Mouse (Mus musculus): ENCODE measurements around the gene Psmb8. TPM values are rescaled to one million over a fixed set of nuclear protein-coding genes. Genes with fewer than 3 reads are reported as not detected.

The Psmb8 gene
- polyA plus RNA-seq, 1 experiment from 2014 or later, result 3.3 TPM

- peak overlapping the region; percentile 44; the same call in 1 of the 2 replicates for H3K9ac ChIP-seq
- no peaks in the 10 kb centered on the region for H3K9me3 ChIP-seq
- H3K4me1 ChIP-seq (replicated peaks), result peaks cover 19% of the 10 kb centered on the region
- H3K27me3 ChIP-seq, result peaks cover 62% of the 10 kb centered on the region
- peak overlapping the region; percentile 47 for H3K4me3 ChIP-seq
- ATAC-seq (ENCODE audit: low FRiP score, low read depth), result 0 out of 2 replicates have a peak, but pooled peaks have one; percentile 17
- H3K4me2 ChIP-seq, result peak overlapping the region; percentile 91
- no peak overlapping the region for H3K27ac ChIP-seq (replicated peaks)
- WGBS, result 3% methylated on average over 32 of the region's 32 CpGs
- no peaks in the 10 kb centered on the region for H3K36me3 ChIP-seq
Observed at GRCm38 (mm10) chr17:34197904-34198520, 491 bp downstream of the Psmb8 start.

- H3K9ac ChIP-seq, result no peak overlapping the region
- H3K4me1 ChIP-seq (replicated peaks), result peaks cover 19% of the 10 kb centered on the region
- 13% methylated on average over 11 of the region's 11 CpGs for WGBS
- H3K4me2 ChIP-seq, result peak overlapping the region; percentile 91
- no peaks in the 10 kb centered on the region for H3K9me3 ChIP-seq
- H3K4me3 ChIP-seq, result peak overlapping the region; percentile 47
- no peak for ATAC-seq (ENCODE audit: low FRiP score, low read depth)
- H3K27ac ChIP-seq (replicated peaks), result no peak overlapping the region
- H3K36me3 ChIP-seq, result no peaks in the 10 kb centered on the region
- H3K27me3 ChIP-seq, result peaks cover 62% of the 10 kb centered on the region
Observed at GRCm38 (mm10) chr17:34198521-34198912, 996 bp downstream of the Psmb8 start.

DNA sequence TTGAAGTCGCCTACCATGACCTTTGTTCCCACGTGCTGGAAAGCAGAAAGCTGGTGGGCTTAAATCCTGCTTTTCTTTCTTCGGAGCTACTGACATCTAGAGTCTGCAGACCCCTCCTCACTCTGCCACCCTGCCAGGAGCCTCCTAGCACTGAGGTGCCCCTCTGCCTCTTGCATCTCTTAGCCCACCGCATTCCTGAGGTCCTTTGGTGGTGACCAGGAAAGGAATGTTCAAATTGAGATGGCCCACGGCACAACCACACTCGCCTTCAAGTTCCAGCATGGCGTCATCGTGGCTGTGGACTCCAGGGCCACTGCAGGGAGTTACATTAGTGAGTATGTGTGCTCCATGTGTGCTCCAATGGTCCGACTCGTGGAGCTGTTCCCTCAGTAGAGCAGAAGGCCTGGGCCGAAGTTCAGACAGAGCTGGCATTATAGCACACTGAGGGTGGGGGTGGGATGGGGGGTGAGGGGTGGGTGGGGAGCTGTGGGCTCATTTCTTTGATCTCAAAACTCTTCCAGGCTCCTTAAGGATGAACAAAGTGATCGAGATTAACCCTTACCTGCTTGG is 1.6 kb downstream of the Psmb8 start:
- peaks cover 63% of the 10 kb centered on the region for H3K27me3 ChIP-seq

GRCm38 (mm10) chr17:34200047-34200446 is 2.5 kb downstream of the Psmb8 start:
- 90% methylated on average over 10 of the region's 10 CpGs for WGBS
- H3K36me3 ChIP-seq, result no peaks in the 10 kb centered on the region
- no peak overlapping the region for H3K4me3 ChIP-seq
- H3K4me2 ChIP-seq, result no peak overlapping the region
- no peak overlapping the region for H3K27ac ChIP-seq (replicated peaks)
- no peak overlapping the region for H3K9ac ChIP-seq
- ATAC-seq (ENCODE audit: low FRiP score, low read depth), result no peak
- H3K9me3 ChIP-seq, result no peaks in the 10 kb centered on the region
- H3K27me3 ChIP-seq, result peaks cover 62% of the 10 kb centered on the region
- H3K4me1 ChIP-seq (replicated peaks), result peaks cover 31% of the 10 kb centered on the region

More for the DNA sequence above, 1.6 kb downstream of the Psmb8 start:
- no peaks in the 10 kb centered on the region for H3K9me3 ChIP-seq
- no peak overlapping the region for H3K9ac ChIP-seq
- no peak overlapping the region for H3K4me2 ChIP-seq
- 68% methylated on average over 12 of the region's 12 CpGs for WGBS
- no peak overlapping the region for H3K4me3 ChIP-seq
- H3K4me1 ChIP-seq (replicated peaks), result peaks cover 24% of the 10 kb centered on the region
- no peaks in the 10 kb centered on the region for H3K36me3 ChIP-seq
- no peak overlapping the region for H3K27ac ChIP-seq (replicated peaks)
- ATAC-seq (ENCODE audit: low FRiP score, low read depth), result no peak

GRCm38 (mm10) chr17:34200772-34201505 is 3.4 kb downstream of the Psmb8 start:
- Histone ChIP-seq H3K9ac (no peak overlapping the region), H3K27ac (replicated peaks) (no peak overlapping the region), H3K4me1 (replicated peaks) (peaks cover 33% of the 10 kb centered on the region), H3K4me3 (no peak overlapping the region), H3K9me3 (no peaks in the 10 kb centered on the region), H3K4me2 (no peak overlapping the region), H3K36me3 (no peaks in the 10 kb centered on the region), H3K27me3 (peaks cover 62% of the 10 kb centered on the region)
- 89% methylated on average over 16 of the region's 16 CpGs for WGBS
- no peak for ATAC-seq (ENCODE audit: low FRiP score, low read depth)

DNA sequence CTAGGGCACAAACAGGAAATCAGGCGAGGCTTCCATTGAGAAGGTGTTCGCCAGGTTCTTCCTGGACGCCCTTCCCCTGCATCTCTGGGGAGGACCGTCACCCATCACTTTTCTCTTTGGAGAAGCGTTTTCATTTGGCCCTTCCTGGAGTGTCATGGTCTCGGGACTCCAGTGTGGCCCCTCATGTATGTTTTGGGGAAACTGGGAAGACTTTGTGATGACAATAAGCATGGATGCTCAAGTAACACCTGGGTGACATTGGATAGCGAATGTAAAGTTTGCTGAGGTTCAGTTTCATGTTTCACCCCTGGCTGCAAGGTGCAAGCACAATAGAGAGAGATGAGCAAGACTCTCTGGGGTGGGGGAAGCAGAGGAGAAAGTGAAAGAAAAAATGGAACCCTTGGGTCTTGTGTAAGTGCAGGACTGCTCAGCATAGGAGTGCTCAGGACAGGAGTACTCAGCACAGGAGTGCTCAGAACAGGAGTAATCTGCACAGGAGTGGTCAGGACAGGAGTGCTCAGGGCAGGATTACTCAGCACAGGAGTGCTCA is 4.1 kb downstream of the Psmb8 start:
- 72% methylated on average over 7 of the region's 7 CpGs for WGBS
- Histone ChIP-seq H3K9ac (no peak overlapping the region), H3K36me3 (no peaks in the 10 kb centered on the region), H3K9me3 (no peaks in the 10 kb centered on the region), H3K4me3 (no peak overlapping the region), H3K4me2 (no peak overlapping the region), H3K27ac (replicated peaks) (no peak overlapping the region), H3K4me1 (replicated peaks) (peaks cover 32% of the 10 kb centered on the region), H3K27me3 (peaks cover 61% of the 10 kb centered on the region)
- no peak for ATAC-seq (ENCODE audit: low FRiP score, low read depth)

DNA sequence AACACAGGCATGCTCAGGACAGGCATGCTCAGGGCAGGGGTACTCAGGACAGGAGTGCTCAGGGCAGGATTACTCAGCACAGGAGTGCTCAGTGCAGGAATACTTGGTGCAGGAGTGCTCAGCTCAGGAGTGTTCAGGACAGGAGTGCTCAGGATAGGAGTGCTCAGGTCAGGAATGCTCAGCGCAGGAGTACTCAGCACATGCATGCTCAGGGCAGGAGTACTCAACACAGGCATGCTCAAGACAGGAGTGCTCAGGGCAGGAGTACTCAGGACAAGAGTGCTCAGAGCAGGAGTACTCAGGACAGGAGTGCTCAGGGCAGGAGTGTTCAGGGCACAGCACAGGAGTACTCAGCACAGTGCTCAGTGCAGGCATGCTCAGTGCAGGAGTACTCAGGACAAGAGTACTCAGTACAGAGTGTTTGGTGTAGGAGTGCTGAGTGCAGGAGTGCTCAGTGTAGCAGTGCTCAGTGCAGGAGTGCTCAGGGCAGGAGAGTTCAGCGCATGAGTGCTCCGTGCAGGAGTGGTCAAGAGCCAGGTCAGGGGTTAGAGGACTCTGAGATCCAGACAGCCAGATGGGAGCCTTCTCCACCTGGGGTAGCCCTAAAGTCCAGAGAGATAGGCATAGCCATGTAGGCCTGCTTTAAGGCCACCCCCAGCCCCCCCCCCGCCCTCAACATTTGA is 5.4 kb downstream of the Psmb8 start:
- Histone ChIP-seq H3K4me2 (no peak overlapping the region), H3K27me3 (peaks cover 54% of the 10 kb centered on the region), H3K4me3 (no peak overlapping the region), H3K27ac (replicated peaks) (no peak overlapping the region), H3K9me3 (no peaks in the 10 kb centered on the region), H3K36me3 (no peaks in the 10 kb centered on the region), H3K9ac (no peak overlapping the region), H3K4me1 (replicated peaks) (peaks cover 19% of the 10 kb centered on the region)
- 78% methylated on average over 4 of the region's 4 CpGs for WGBS
- peak; percentile 52; the same call in 1 of the 2 replicates for ATAC-seq (ENCODE audit: low FRiP score, low read depth)

GRCm38 (mm10) chr17:34203444-34203843 is 5.9 kb downstream of the Psmb8 start, which contains the start of gene Tap2:
TSS of gene Tap2 (plus strand) at chr17:34203527.
- peak within 1 kb of the TSS; percentile 57 for H3K4me3 ChIP-seq
- peaks cover 14% of the 10 kb centered on the region; the same call in 1 of the 2 replicates for H3K4me1 ChIP-seq (replicated peaks)
- no peaks in the 10 kb centered on the region for H3K36me3 ChIP-seq
- WGBS, result 62% methylated on average over 5 of the region's 5 CpGs
- H3K27me3 ChIP-seq, result peaks cover 50% of the 10 kb centered on the region
- H3K9ac ChIP-seq, result peak within 1 kb of the TSS; percentile 50
- H3K27ac ChIP-seq (replicated peaks), result no peak within 1 kb of the TSS
- peak within 1 kb of the TSS; percentile 85 for H3K4me2 ChIP-seq
- no peak for ATAC-seq (ENCODE audit: low FRiP score, low read depth)
- no peaks in the 10 kb centered on the region for H3K9me3 ChIP-seq

GRCm38 (mm10) chr17:34204303-34205010 is 6.9 kb downstream of the Psmb8 start:
- Histone ChIP-seq H3K4me3 (peak overlapping the region; percentile 57), H3K27ac (replicated peaks) (no peak overlapping the region), H3K9ac (peak overlapping the region; percentile 50), H3K4me1 (replicated peaks) (peaks cover 14% of the 10 kb centered on the region; the same call in 1 of the 2 replicates), H3K9me3 (no peaks in the 10 kb centered on the region), H3K4me2 (peak overlapping the region; percentile 85), H3K27me3 (peaks cover 41% of the 10 kb centered on the region), H3K36me3 (no peaks in the 10 kb centered on the region)
- WGBS, result under 1% methylated on average over 44 of the region's 44 CpGs
- peak; percentile 35; the same call in 1 of the 2 replicates for ATAC-seq (ENCODE audit: low FRiP score, low read depth)

- Histone ChIP-seq H3K36me3 (no peaks in the 10 kb centered on the region), H3K27ac (replicated peaks) (no peak overlapping the region), H3K4me3 (peak overlapping the region; percentile 57), H3K27me3 (peaks cover 47% of the 10 kb centered on the region), H3K4me2 (peak overlapping the region; percentile 85), H3K4me1 (replicated peaks) (peaks cover 14% of the 10 kb centered on the region; the same call in 1 of the 2 replicates), H3K9me3 (no peaks in the 10 kb centered on the region), H3K9ac (no peak overlapping the region)
- 13% methylated on average over 17 of the region's 18 CpGs for WGBS
- peak; percentile 12; the same call in 1 of the 2 replicates for ATAC-seq (ENCODE audit: low FRiP score, low read depth)
Observed at GRCm38 (mm10) chr17:34205021-34205745, 7.7 kb downstream of the Psmb8 start.

All from hindbrain, embryonic 15.5 days (tissue).